Mouse (Mus musculus): ENCODE measurements around the gene Poc1b. TPM values are rescaled to one million over a fixed set of nuclear protein-coding genes. Genes with fewer than 3 reads are reported as not detected.

The Poc1b gene
- total and polyA plus RNA-seq, 2 experiments from 2014 or later: 8.9 to 11.0 TPM

GRCm38 (mm10) chr10:99165751-99166282, 59.0 kb downstream of the Poc1b start:
- no peaks in the 10 kb centered on the region for H3K9me3 ChIP-seq (ENCODE audit: low read length)
- no peaks in the 10 kb centered on the region for H3K27me3 ChIP-seq (ENCODE audit: insufficient read depth, low read length)
- H3K4me1 ChIP-seq (ENCODE audit: insufficient read depth, low read length): no peaks in the 10 kb centered on the region
- no peak overlapping the region for H3K4me2 ChIP-seq (ENCODE audit: low read depth, low read length, poor library complexity, severe bottlenecking)
- ATAC-seq (ENCODE audit: low FRiP score) (no peak), DNase-seq (ENCODE audit: low spot score) (peak; percentile 24)
- 82% methylated on average over 7 of the region's 7 CpGs for WGBS
- H3K4me3 ChIP-seq (ENCODE audit: low read depth, low read length): no peak overlapping the region
- no peak overlapping the region for H3K27ac ChIP-seq (ENCODE audit: low read depth, low read length)
- no peak for TF ChIP-seq CTCF (IDR thresholded peaks at IDR 0.05)
- peaks cover 4% of the 10 kb centered on the region; the same call in 1 of the 2 replicates for H3K36me3 ChIP-seq (ENCODE audit: insufficient read depth, low read length)
- no peak overlapping the region for H3K9ac ChIP-seq (replicated peaks; ENCODE audit: low read length, poor library complexity, severe bottlenecking)

- Histone ChIP-seq H3K4me2 (ENCODE audit: low read depth, low read length, poor library complexity, severe bottlenecking) (no peak overlapping the region), H3K4me1 (ENCODE audit: insufficient read depth, low read length) (no peaks in the 10 kb centered on the region), H3K4me3 (ENCODE audit: low read depth, low read length) (no peak overlapping the region), H3K9ac (replicated peaks; ENCODE audit: low read length, poor library complexity, severe bottlenecking) (no peak overlapping the region), H3K36me3 (ENCODE audit: insufficient read depth, low read length) (peaks cover 4% of the 10 kb centered on the region; the same call in 1 of the 2 replicates), H3K27ac (ENCODE audit: low read depth, low read length) (no peak overlapping the region), H3K27me3 (ENCODE audit: insufficient read depth, low read length) (no peaks in the 10 kb centered on the region), H3K9me3 (ENCODE audit: low read length) (no peaks in the 10 kb centered on the region)
- ATAC-seq (ENCODE audit: low FRiP score) (no peak), DNase-seq (ENCODE audit: low spot score) (peak; percentile 19)
- TF ChIP-seq CTCF (IDR thresholded peaks at IDR 0.05): peak; percentile 54
- WGBS: 67% methylated on average over 3 of the region's 3 CpGs
These were observed 59.6 kb downstream of the Poc1b start for GRCm38 (mm10) chr10:99166392-99166791.

GRCm38 (mm10) chr10:99168404-99168803, 61.6 kb downstream of the Poc1b start:
- no peaks in the 10 kb centered on the region for H3K36me3 ChIP-seq (ENCODE audit: insufficient read depth, low read length)
- H3K4me1 ChIP-seq (ENCODE audit: insufficient read depth, low read length): no peaks in the 10 kb centered on the region
- WGBS: 74% methylated on average over 6 of the region's 6 CpGs
- peak; percentile 23; the same call in 1 of the 2 replicates for TF ChIP-seq CTCF (IDR thresholded peaks at IDR 0.05)
- H3K27me3 ChIP-seq (ENCODE audit: insufficient read depth, low read length): no peaks in the 10 kb centered on the region
- no peak overlapping the region for H3K4me3 ChIP-seq (ENCODE audit: low read depth, low read length)
- no peak overlapping the region for H3K4me2 ChIP-seq (ENCODE audit: low read depth, low read length, poor library complexity, severe bottlenecking)
- ATAC-seq (ENCODE audit: low FRiP score): no peak
- no peak overlapping the region for H3K9ac ChIP-seq (replicated peaks; ENCODE audit: low read length, poor library complexity, severe bottlenecking)
- DNase-seq (ENCODE audit: low spot score): no peak
- no peak overlapping the region for H3K27ac ChIP-seq (ENCODE audit: low read depth, low read length)
- H3K9me3 ChIP-seq (ENCODE audit: low read length): no peaks in the 10 kb centered on the region

- no peaks in the 10 kb centered on the region for H3K36me3 ChIP-seq (ENCODE audit: insufficient read depth, low read length)
- H3K4me1 ChIP-seq (ENCODE audit: insufficient read depth, low read length): no peaks in the 10 kb centered on the region
- no peaks in the 10 kb centered on the region for H3K27me3 ChIP-seq (ENCODE audit: insufficient read depth, low read length)
- no peak overlapping the region for H3K4me2 ChIP-seq (ENCODE audit: low read depth, low read length, poor library complexity, severe bottlenecking)
- DNase-seq (ENCODE audit: low spot score) (peak; percentile 56), ATAC-seq (ENCODE audit: low FRiP score) (no peak)
- H3K27ac ChIP-seq (ENCODE audit: low read depth, low read length): no peak overlapping the region
- peak; percentile 60 for TF ChIP-seq CTCF (IDR thresholded peaks at IDR 0.05)
- H3K9me3 ChIP-seq (ENCODE audit: low read length): no peaks in the 10 kb centered on the region
- H3K9ac ChIP-seq (replicated peaks; ENCODE audit: low read length, poor library complexity, severe bottlenecking): no peak overlapping the region
- 88% methylated on average over 11 of the region's 11 CpGs for WGBS
- H3K4me3 ChIP-seq (ENCODE audit: low read depth, low read length): no peak overlapping the region
These were observed 62.3 kb downstream of the Poc1b start for GRCm38 (mm10) chr10:99168840-99169764.

GRCm38 (mm10) chr10:99169765-99170129, 62.9 kb downstream of the Poc1b start:
- DNase-seq (ENCODE audit: low spot score): no peak

GRCm38 (mm10) chr10:99171961-99172497, 65.2 kb downstream of the Poc1b start:
- DNase-seq (ENCODE audit: low spot score) (peak; percentile 44), ATAC-seq (ENCODE audit: low FRiP score) (peak; percentile 52)
- H3K9me3 ChIP-seq (ENCODE audit: low read length): no peaks in the 10 kb centered on the region
- H3K27ac ChIP-seq (ENCODE audit: low read depth, low read length): peak overlapping the region; percentile 26; the same call in 1 of the 2 replicates
- no peak overlapping the region for H3K4me3 ChIP-seq (ENCODE audit: low read depth, low read length)
- no peak for TF ChIP-seq CTCF (IDR thresholded peaks at IDR 0.05)
- no peaks in the 10 kb centered on the region for H3K4me1 ChIP-seq (ENCODE audit: insufficient read depth, low read length)
- H3K9ac ChIP-seq (replicated peaks; ENCODE audit: low read length, poor library complexity, severe bottlenecking): 0 out of 2 replicates have a peak overlapping the region, but pooled peaks have one; percentile 9
- 30% methylated on average over 12 of the region's 12 CpGs for WGBS
- H3K27me3 ChIP-seq (ENCODE audit: insufficient read depth, low read length): no peaks in the 10 kb centered on the region
- H3K4me2 ChIP-seq (ENCODE audit: low read depth, low read length, poor library complexity, severe bottlenecking): no peak overlapping the region
- no peaks in the 10 kb centered on the region for H3K36me3 ChIP-seq (ENCODE audit: insufficient read depth, low read length)

More at GRCm38 (mm10) chr10:99169765-99170129, 62.9 kb downstream of the Poc1b start:
- Histone ChIP-seq H3K4me1 (ENCODE audit: insufficient read depth, low read length) (no peaks in the 10 kb centered on the region), H3K27ac (ENCODE audit: low read depth, low read length) (no peak overlapping the region), H3K9ac (replicated peaks; ENCODE audit: low read length, poor library complexity, severe bottlenecking) (no peak overlapping the region), H3K4me3 (ENCODE audit: low read depth, low read length) (no peak overlapping the region), H3K36me3 (ENCODE audit: insufficient read depth, low read length) (no peaks in the 10 kb centered on the region), H3K4me2 (ENCODE audit: low read depth, low read length, poor library complexity, severe bottlenecking) (no peak overlapping the region), H3K9me3 (ENCODE audit: low read length) (no peaks in the 10 kb centered on the region), H3K27me3 (ENCODE audit: insufficient read depth, low read length) (no peaks in the 10 kb centered on the region)
- no peak for ATAC-seq (ENCODE audit: low FRiP score)
- no peak for TF ChIP-seq CTCF (IDR thresholded peaks at IDR 0.05)
- 83% methylated on average over 5 of the region's 5 CpGs for WGBS

All from midbrain, postnatal 0 days (tissue).